Comparison of ENCODE assay signal across 28 mouse cellular contexts in the genomic region with DNA sequence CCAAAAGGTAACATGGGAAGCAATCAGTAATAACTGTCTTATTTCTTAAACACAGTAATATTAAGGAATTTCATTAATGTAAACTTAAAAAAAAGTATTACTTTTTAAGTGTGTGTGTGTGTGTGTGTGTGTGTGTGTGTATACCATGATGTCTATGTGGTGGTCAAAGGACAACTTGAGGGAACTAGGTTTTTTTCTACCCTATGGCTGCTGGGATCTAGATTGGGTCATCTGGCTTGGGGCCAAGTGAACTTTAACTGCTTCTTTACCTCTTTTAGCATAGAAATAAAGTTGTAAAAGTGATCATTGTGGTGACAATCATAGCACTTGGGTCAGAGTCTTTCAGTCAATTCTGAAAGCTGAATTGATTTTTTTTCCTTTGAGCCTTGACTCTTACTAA. TPM values are rescaled to one million over a fixed set of nuclear protein-coding genes. Genes with fewer than 3 reads are reported as not detected.
DNase-seq lines count a peak whose midpoint lies in the region; ATAC-seq and TF ChIP-seq lines count a peak whose summit lies in the region.
"Had no signal": no experiment of that assay in that cellular context is flagged by ENCODE, and none has a peak within 500 bp of the region (broad histone marks: within the 10 kb centered on the region; RNA-seq: fewer than 3 reads in every experiment).

No protein-coding gene starts in this region.

- H3K4me2 ChIP-seq in liver, postnatal 0 days (ENCODE audit: low read depth, low read length), result no peak overlapping the region
- no peak overlapping the region for H3K4me2 ChIP-seq in liver, embryonic 12.5 days
- no peak overlapping the region for H3K4me2 ChIP-seq in intestine, embryonic 15.5 days (replicated peaks)
- no peak overlapping the region for H3K4me2 ChIP-seq in intestine, postnatal 0 days (replicated peaks; ENCODE audit: low read depth)
- H3K4me2 ChIP-seq: embryonic facial prominence, embryonic 13.5 days; embryonic facial prominence, embryonic 15.5 days; forebrain, embryonic 12.5 days had no signal

- TF ChIP-seq EP300 in liver, postnatal 0 days (IDR thresholded peaks at IDR 0.05; ENCODE audit: low read depth), result no peak

- DNase-seq in kidney, postnatal 14 days, result peak; percentile 15
- no peak for DNase-seq in kidney, adult 9 months
- peak; percentile 31 for DNase-seq in liver, postnatal 0 days
- no peak for DNase-seq in ovary, postnatal 14 days (ENCODE audit: low spot score)
- DNase-seq: adrenal gland, adult 8-10 months; adrenal gland, postnatal 14 days; adrenal gland, postnatal 36 days; B cell, adult 2 months; cerebellum, adult 11-12 months; cerebellum, adult 2 months; cerebellum, adult 9-10 months; cerebellum, postnatal 14 days; cerebellum, postnatal 36 days; embryo, embryonic 11 days had no signal

- peak; percentile 19; the same call in 1 of the 2 replicates for ATAC-seq in liver, postnatal 0 days
- no peak for ATAC-seq in liver, embryonic 12.5 days
- ATAC-seq in intestine, embryonic 15.5 days, result peak; percentile 72
- peak; percentile 82 for ATAC-seq in intestine, postnatal 0 days
- ATAC-seq: activated CD4-positive, CD25-positive, alpha-beta regulatory T cell, adult 4 months; CD4-positive, CD25-positive, alpha-beta regulatory T cell, adult 4 months; forebrain, embryonic 14.5 days; Patski had no signal

- no peaks in the 10 kb centered on the region for H3K9me3 ChIP-seq in liver, postnatal 0 days (ENCODE audit: low read length)
- H3K9me3 ChIP-seq in liver, embryonic 12.5 days (replicated peaks), result no peaks in the 10 kb centered on the region
- H3K9me3 ChIP-seq in intestine, embryonic 15.5 days, result no peaks in the 10 kb centered on the region
- H3K9me3 ChIP-seq in intestine, postnatal 0 days (ENCODE audit: control insufficient read depth), result no peaks in the 10 kb centered on the region
- H3K9me3 ChIP-seq: embryonic facial prominence, embryonic 13.5 days; embryonic facial prominence, embryonic 15.5 days; forebrain, embryonic 10.5 days; forebrain, embryonic 12.5 days; G1E had no signal

- no peak overlapping the region for H3K9ac ChIP-seq in liver, postnatal 0 days (replicated peaks)
- H3K9ac ChIP-seq in liver, embryonic 12.5 days, result no peak overlapping the region
- H3K9ac ChIP-seq in intestine, embryonic 15.5 days, result no peak overlapping the region
- no peak overlapping the region for H3K9ac ChIP-seq in intestine, postnatal 0 days (ENCODE audit: low read depth, low read length)
- H3K9ac ChIP-seq: embryonic facial prominence, embryonic 13.5 days; embryonic facial prominence, embryonic 15.5 days; forebrain, embryonic 12.5 days had no signal

- H3K27ac ChIP-seq in liver, postnatal 0 days (ENCODE audit: low read depth), result no peak overlapping the region
- H3K27ac ChIP-seq in liver, embryonic 12.5 days, result no peak overlapping the region
- H3K27ac ChIP-seq in intestine, embryonic 15.5 days, result no peak overlapping the region
- peak overlapping the region; percentile 2; the same call in 1 of the 2 replicates for H3K27ac ChIP-seq in intestine, postnatal 0 days (ENCODE audit: low read depth, low read length)
- H3K27ac ChIP-seq: embryonic facial prominence, embryonic 13.5 days; embryonic facial prominence, embryonic 15.5 days; forebrain, embryonic 10.5 days; forebrain, embryonic 12.5 days had no signal

- H3K4me3 ChIP-seq in liver, postnatal 0 days (ENCODE audit: low read depth, low read length), result no peak overlapping the region
- H3K4me3 ChIP-seq in liver, embryonic 12.5 days, result no peak overlapping the region
- H3K4me3 ChIP-seq in intestine, embryonic 15.5 days (replicated peaks), result no peak overlapping the region
- H3K4me3 ChIP-seq in intestine, postnatal 0 days (ENCODE audit: low read depth, low read length), result no peak overlapping the region
- H3K4me3 ChIP-seq: embryonic facial prominence, embryonic 13.5 days; embryonic facial prominence, embryonic 15.5 days; erythroblast, embryonic 14.5 days; forebrain, embryonic 10.5 days; forebrain, embryonic 12.5 days had no signal

- no peaks in the 10 kb centered on the region for H3K27me3 ChIP-seq in liver, postnatal 0 days (ENCODE audit: insufficient read depth, low read length)
- no peaks in the 10 kb centered on the region for H3K27me3 ChIP-seq in liver, embryonic 12.5 days (replicated peaks)
- no peaks in the 10 kb centered on the region for H3K27me3 ChIP-seq in intestine, embryonic 15.5 days (replicated peaks)
- no peaks in the 10 kb centered on the region for H3K27me3 ChIP-seq in intestine, postnatal 0 days (replicated peaks; ENCODE audit: control insufficient read depth, insufficient read depth, low read length)
- H3K27me3 ChIP-seq: CH12.LX; embryonic facial prominence, embryonic 13.5 days; embryonic facial prominence, embryonic 15.5 days; forebrain, embryonic 12.5 days; Patski had no signal

- peaks cover 24% of the 10 kb centered on the region for H3K36me3 ChIP-seq in liver, postnatal 0 days (replicated peaks; ENCODE audit: insufficient read depth, low read length)
- peaks cover 64% of the 10 kb centered on the region for H3K36me3 ChIP-seq in liver, embryonic 12.5 days
- peaks cover 12% of the 10 kb centered on the region for H3K36me3 ChIP-seq in intestine, embryonic 15.5 days
- H3K36me3 ChIP-seq in intestine, postnatal 0 days (ENCODE audit: control insufficient read depth, insufficient read depth), result peaks cover 45% of the 10 kb centered on the region

- TF ChIP-seq CTCF in liver, postnatal 0 days (IDR thresholded peaks at IDR 0.05; ENCODE audit: low read depth), result no peak
- TF ChIP-seq CTCF in intestine, postnatal 0 days (IDR thresholded peaks at IDR 0.05; ENCODE audit: low read depth), result no peak

- no peaks in the 10 kb centered on the region; the same call in 1 of the 2 replicates for H3K4me1 ChIP-seq in liver, postnatal 0 days (ENCODE audit: insufficient read depth)
- peaks cover 7% of the 10 kb centered on the region; the same call in 1 of the 2 replicates for H3K4me1 ChIP-seq in liver, embryonic 12.5 days
- no peaks in the 10 kb centered on the region for H3K4me1 ChIP-seq in intestine, embryonic 15.5 days (replicated peaks)
- no peaks in the 10 kb centered on the region for H3K4me1 ChIP-seq in intestine, postnatal 0 days (replicated peaks; ENCODE audit: control insufficient read depth, insufficient read depth, low read length)
- H3K4me1 ChIP-seq: embryonic facial prominence, embryonic 13.5 days; embryonic facial prominence, embryonic 15.5 days; forebrain, embryonic 10.5 days; forebrain, embryonic 12.5 days had no signal

RNA-seq across cellular contexts. Expression of a gene that starts 17.8 kb away (rescaled TPM):
- polyA plus RNA-seq in liver, postnatal 0 days (2015; fragmentation: Nextera tagmentation; extraction: Ambion mirVana), result 2.6 and 4.3 TPM in 2 replicates
- 9.9 and 10.1 TPM in 2 replicates for polyA plus RNA-seq in liver, embryonic 12.5 days (2016; fragmentation: Nextera tagmentation; extraction: Ambion mirVana)
- 14.6 and 15.3 TPM in 2 replicates for polyA plus RNA-seq in intestine, embryonic 15.5 days (2015; fragmentation: Nextera tagmentation; extraction: Ambion mirVana)
- polyA plus RNA-seq in intestine, postnatal 0 days (2015; fragmentation: Nextera tagmentation; extraction: Ambion mirVana), result 7.8 and 8.4 TPM in 2 replicates

RNA-seq across cellular contexts. Expression of a gene that starts 18.6 kb away (rescaled TPM):
- polyA plus RNA-seq in liver, postnatal 0 days (2015; fragmentation: Nextera tagmentation; extraction: Ambion mirVana), result 4.0 and 4.3 TPM in 2 replicates
- 7.3 and 7.7 TPM in 2 replicates for polyA plus RNA-seq in liver, embryonic 12.5 days (2016; fragmentation: Nextera tagmentation; extraction: Ambion mirVana)
- 14.1 and 14.3 TPM in 2 replicates for polyA plus RNA-seq in intestine, embryonic 15.5 days (2015; fragmentation: Nextera tagmentation; extraction: Ambion mirVana)
- polyA plus RNA-seq in intestine, postnatal 0 days (2015; fragmentation: Nextera tagmentation; extraction: Ambion mirVana), result 8.3 and 8.6 TPM in 2 replicates

RNA-seq across cellular contexts. Expression of a gene that starts 18.8 kb away (rescaled TPM):
- 36.6 and 40.6 TPM in 2 replicates for polyA plus RNA-seq in liver, postnatal 0 days (2015; fragmentation: Nextera tagmentation; extraction: Ambion mirVana)
- polyA plus RNA-seq in liver, embryonic 12.5 days (2016; fragmentation: Nextera tagmentation; extraction: Ambion mirVana), result 45.7 and 50.7 TPM in 2 replicates
- 72.6 and 97.7 TPM in 2 replicates for polyA plus RNA-seq in intestine, embryonic 15.5 days (2015; fragmentation: Nextera tagmentation; extraction: Ambion mirVana)
- 52.7 and 52.8 TPM in 2 replicates for polyA plus RNA-seq in intestine, postnatal 0 days (2015; fragmentation: Nextera tagmentation; extraction: Ambion mirVana)

Comparison
In these comparisons a context has a peak if more than half of its experiments do, and no peak if none do; other contexts are left out.
1. DNase-seq: peak in kidney, postnatal 14 days (single experiment) and liver, postnatal 0 days (single experiment); none in kidney, adult 9 months (single experiment) and ovary, postnatal 14 days (single experiment).